Mouse (Mus musculus): ENCODE measurements around the gene Gm42906. TPM values are rescaled to one million over a fixed set of nuclear protein-coding genes. Genes with fewer than 3 reads are reported as not detected.

The Gm42906 gene
- total and polyA plus RNA-seq, 3 experiments, result not detected

- H3K9ac ChIP-seq (ENCODE audit: control insufficient read depth, low read depth, low read length, poor library complexity, severe bottlenecking), result no peak overlapping the region
- no peak overlapping the region for H3K27ac ChIP-seq (ENCODE audit: control insufficient read depth, low read depth, low read length)
- H3K9me3 ChIP-seq (replicated peaks; ENCODE audit: insufficient read depth, low read length), result no peaks in the 10 kb centered on the region
- no peaks in the 10 kb centered on the region for H3K36me3 ChIP-seq (ENCODE audit: control insufficient read depth in 1 of 2, insufficient read depth in 2 of 2, low read length in 2 of 2)
- no peaks in the 10 kb centered on the region for H3K27me3 ChIP-seq (ENCODE audit: control insufficient read depth in 1 of 2, insufficient read depth in 2 of 2, low read length in 2 of 2)
- H3K79me2 ChIP-seq (ENCODE audit: control insufficient read depth, insufficient read depth, low read length, poor library complexity), result no peaks in the 10 kb centered on the region
- H3K4me3 ChIP-seq (ENCODE audit: control insufficient read depth in 1 of 2, insufficient read depth in 1 of 2, low read depth in 2 of 2, low read length in 2 of 2), result no peak overlapping the region
- TF ChIP-seq POLR2A (IDR thresholded peaks at IDR 0.05; ENCODE audit: control insufficient read depth in 1 of 2, insufficient read depth in 1 of 2, low read depth in 1 of 2, low read length in 2 of 2, poor library complexity in 1 of 2), result no peak
- TF ChIP-seq SMC3 (IDR thresholded peaks at IDR 0.05; ENCODE audit: low read depth, low read length), result no peak
- DNase-seq (ENCODE audit: low read depth, low spot score), result no peak
- no peaks in the 10 kb centered on the region for H3K4me1 ChIP-seq (ENCODE audit: control insufficient read depth in 1 of 2, insufficient read depth in 2 of 2, low read length in 2 of 2)
These were observed 334.9 kb downstream of the Gm42906 start for GRCm38 (mm10) chr5:151092886-151093665.

- Histone ChIP-seq H3K27ac (ENCODE audit: control insufficient read depth, low read depth, low read length) (no peak overlapping the region), H3K4me1 (ENCODE audit: control insufficient read depth in 1 of 2, insufficient read depth in 2 of 2, low read length in 2 of 2) (no peaks in the 10 kb centered on the region), H3K27me3 (ENCODE audit: control insufficient read depth in 1 of 2, insufficient read depth in 2 of 2, low read length in 2 of 2) (no peaks in the 10 kb centered on the region), H3K36me3 (ENCODE audit: control insufficient read depth in 1 of 2, insufficient read depth in 2 of 2, low read length in 2 of 2) (no peaks in the 10 kb centered on the region), H3K79me2 (ENCODE audit: control insufficient read depth, insufficient read depth, low read length, poor library complexity) (no peaks in the 10 kb centered on the region), H3K4me3 (ENCODE audit: control insufficient read depth in 1 of 2, insufficient read depth in 1 of 2, low read depth in 2 of 2, low read length in 2 of 2) (no peak overlapping the region), H3K9me3 (replicated peaks; ENCODE audit: insufficient read depth, low read length) (no peaks in the 10 kb centered on the region), H3K9ac (ENCODE audit: control insufficient read depth, low read depth, low read length, poor library complexity, severe bottlenecking) (no peak overlapping the region)
- DNase-seq (ENCODE audit: low read depth, low spot score), result no peak
- TF ChIP-seq NRF1 (IDR thresholded peaks at IDR 0.05; ENCODE audit: insufficient read depth, low read depth, low read length, poor library complexity, severe bottlenecking) (no peak), MYB (IDR thresholded peaks at IDR 0.05; ENCODE audit: low read depth, low read length) (no peak), JUND (IDR thresholded peaks at IDR 0.05; ENCODE audit: low read depth, low read length) (no peak), USF1 (IDR thresholded peaks at IDR 0.05; ENCODE audit: low read depth, low read length) (no peak), BHLHE40 (IDR thresholded peaks at IDR 0.05; ENCODE audit: borderline replicate concordance, low read depth, low read length) (no peak), RAD21 (IDR thresholded peaks at IDR 0.05; ENCODE audit: low read depth, low read length) (no peak), CHD2 (IDR thresholded peaks at IDR 0.05; ENCODE audit: low read length) (no peak), GATA1 (IDR thresholded peaks at IDR 0.05; ENCODE audit: low read depth, low read length) (no peak), ZMIZ1 (IDR thresholded peaks at IDR 0.05; ENCODE audit: low read depth, low read length) (no peak), ZKSCAN1 (IDR thresholded peaks at IDR 0.05; ENCODE audit: low read depth, low read length) (no peak), MXI1 (IDR thresholded peaks at IDR 0.05; ENCODE audit: low read depth, low read length) (no peak), ELF1 (IDR thresholded peaks at IDR 0.05; ENCODE audit: low read depth, low read length) (no peak)
These were observed 337.0 kb downstream of the Gm42906 start for GRCm38 (mm10) chr5:151090996-151091395.

GRCm38 (mm10) chr5:151089201-151089600, 338.8 kb downstream of the Gm42906 start:
- no peaks in the 10 kb centered on the region for H3K79me2 ChIP-seq (ENCODE audit: control insufficient read depth, insufficient read depth, low read length, poor library complexity)
- no peak for DNase-seq (ENCODE audit: low read depth, low spot score)
- no peaks in the 10 kb centered on the region for H3K36me3 ChIP-seq (ENCODE audit: control insufficient read depth in 1 of 2, insufficient read depth in 2 of 2, low read length in 2 of 2)
- no peak overlapping the region for H3K4me3 ChIP-seq (ENCODE audit: control insufficient read depth in 1 of 2, insufficient read depth in 1 of 2, low read depth in 2 of 2, low read length in 2 of 2)
- no peaks in the 10 kb centered on the region for H3K9me3 ChIP-seq (replicated peaks; ENCODE audit: insufficient read depth, low read length)
- H3K9ac ChIP-seq (ENCODE audit: control insufficient read depth, low read depth, low read length, poor library complexity, severe bottlenecking), result no peak overlapping the region
- no peaks in the 10 kb centered on the region for H3K4me1 ChIP-seq (ENCODE audit: control insufficient read depth in 1 of 2, insufficient read depth in 2 of 2, low read length in 2 of 2)
- H3K27me3 ChIP-seq (ENCODE audit: control insufficient read depth in 1 of 2, insufficient read depth in 2 of 2, low read length in 2 of 2), result no peaks in the 10 kb centered on the region
- no peak overlapping the region for H3K27ac ChIP-seq (ENCODE audit: control insufficient read depth, low read depth, low read length)
- TF ChIP-seq ZMIZ1 (IDR thresholded peaks at IDR 0.05; ENCODE audit: low read depth, low read length) (no peak), SMC3 (IDR thresholded peaks at IDR 0.05; ENCODE audit: low read depth, low read length) (no peak), ZNF384 (IDR thresholded peaks at IDR 0.05; ENCODE audit: low read depth, low read length) (no peak), GABPA (IDR thresholded peaks at IDR 0.05; ENCODE audit: low read depth, low read length) (no peak), KAT2A (conservative IDR thresholded peaks at IDR 0.05; ENCODE audit: low read depth, low read length) (no peak), EP300 (IDR thresholded peaks at IDR 0.05; ENCODE audit: low read depth in 1 of 2, low read length in 2 of 2) (no peak), RCOR1 (IDR thresholded peaks at IDR 0.05; ENCODE audit: low read depth, low read length) (no peak), ETS1 (IDR thresholded peaks at IDR 0.05; ENCODE audit: low read depth, low read length) (no peak), MXI1 (IDR thresholded peaks at IDR 0.05; ENCODE audit: low read depth, low read length) (no peak), POLR2A (IDR thresholded peaks at IDR 0.05; ENCODE audit: control insufficient read depth in 1 of 2, insufficient read depth in 1 of 2, low read depth in 1 of 2, low read length in 2 of 2, poor library complexity in 1 of 2) (no peak), TBP (IDR thresholded peaks at IDR 0.05; ENCODE audit: low read depth, low read length) (no peak), MAX (IDR thresholded peaks at IDR 0.05; ENCODE audit: low read length) (no peak), MAFK (IDR thresholded peaks at IDR 0.05; ENCODE audit: borderline replicate concordance, low read depth, low read length) (no peak), HCFC1 (IDR thresholded peaks at IDR 0.05; ENCODE audit: low read depth, low read length) (no peak), TAL1 (IDR thresholded peaks at IDR 0.05; ENCODE audit: low read length) (no peak), CHD1 (IDR thresholded peaks at IDR 0.05; ENCODE audit: low read depth, low read length) (no peak)

All from MEL (cell line).